Mouse (Mus musculus) common myeloid progenitor, adult 5-6 weeks (primary cell): ENCODE data around the gene Mylk4. TPM values are rescaled to one million over a fixed set of nuclear protein-coding genes. Genes with fewer than 3 reads are reported as not detected.

Experiments
- ATAC-seq: replicated peaks from 2 replicates; pipeline ENCODE4 v1.8.0; 2016; ENCODE audit warnings: low read depth, mild to moderate bottlenecking, moderate TSS enrichment, inconsistent platforms; ENCODE audit not compliant: poor library complexity, severe bottlenecking
- total RNA-seq: library from RNA; stranded (forward); fragments of 200-1000, 187-1606 nt; gene quantifications from 2 replicates; pipeline ENCODE4 v1.2.3, GENCODE M21; 2017

Mylk4 gene
- total RNA-seq: not detected in 2 replicates

DNA sequence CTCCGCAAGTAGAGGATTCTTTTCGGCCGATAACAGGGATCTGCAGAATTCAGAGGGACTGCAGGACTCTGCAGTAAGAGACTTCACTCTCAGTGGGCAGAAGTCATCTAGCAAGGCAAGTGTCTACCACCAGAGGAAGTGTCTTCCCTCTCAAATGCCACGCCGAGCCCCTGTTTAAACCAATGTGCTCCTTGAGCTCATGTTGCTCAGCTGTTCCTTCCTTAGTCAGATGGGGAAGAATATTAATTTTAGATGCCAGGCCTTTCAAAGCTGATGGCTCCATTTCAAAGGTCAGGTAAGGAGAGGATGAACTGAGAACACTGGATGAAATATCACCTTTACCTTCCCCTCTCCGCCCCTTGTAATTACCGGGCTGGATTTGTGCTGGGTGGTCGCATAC lies at the start of gene Mylk4:
Gene Mylk4, minus strand, starts transcription at position 139 of the 400 bp plus-strand sequence.
- no peak for ATAC-seq

DNA sequence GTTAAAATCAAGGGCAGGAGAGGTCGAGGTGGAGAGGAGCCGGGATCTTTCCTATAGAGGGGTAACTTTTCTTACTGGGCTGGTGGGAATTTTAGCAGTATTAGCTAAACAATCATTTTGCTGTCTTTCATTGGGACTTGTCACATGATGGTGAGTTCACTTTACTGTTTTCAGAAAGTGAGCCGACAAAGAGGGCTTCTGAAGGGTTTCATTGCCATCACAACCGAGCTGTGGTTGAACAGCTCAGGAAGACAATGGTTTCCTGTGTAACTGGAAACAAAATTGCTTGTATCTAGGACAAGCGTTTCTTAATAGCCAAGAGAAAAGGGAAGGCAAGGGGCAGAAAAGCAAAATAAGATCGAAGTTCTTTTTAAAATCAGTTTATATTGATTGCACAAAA lies 49.5 kb upstream of the Mylk4 start:
- peak; percentile 57 for ATAC-seq

DNA sequence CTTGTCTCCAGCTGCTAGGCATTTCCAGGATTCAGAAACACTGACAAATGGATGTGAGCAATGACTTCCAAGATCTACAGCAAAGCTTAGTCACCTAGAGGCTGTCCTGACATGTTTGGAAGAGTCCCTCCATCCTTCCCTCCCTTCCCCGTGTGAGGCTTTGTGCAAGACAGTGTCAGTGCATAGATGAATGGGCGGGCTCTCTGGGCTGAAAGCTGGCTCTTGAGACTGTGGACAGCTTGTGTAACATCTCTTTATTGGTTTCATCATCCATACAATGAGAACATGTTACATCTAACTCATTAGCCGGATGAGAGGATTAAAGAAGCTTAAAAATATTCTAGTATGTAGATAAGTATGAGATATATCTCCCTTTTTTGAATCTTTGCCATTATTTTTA lies 49.0 kb upstream of the Mylk4 start:
- ATAC-seq: peak; percentile 46

DNA sequence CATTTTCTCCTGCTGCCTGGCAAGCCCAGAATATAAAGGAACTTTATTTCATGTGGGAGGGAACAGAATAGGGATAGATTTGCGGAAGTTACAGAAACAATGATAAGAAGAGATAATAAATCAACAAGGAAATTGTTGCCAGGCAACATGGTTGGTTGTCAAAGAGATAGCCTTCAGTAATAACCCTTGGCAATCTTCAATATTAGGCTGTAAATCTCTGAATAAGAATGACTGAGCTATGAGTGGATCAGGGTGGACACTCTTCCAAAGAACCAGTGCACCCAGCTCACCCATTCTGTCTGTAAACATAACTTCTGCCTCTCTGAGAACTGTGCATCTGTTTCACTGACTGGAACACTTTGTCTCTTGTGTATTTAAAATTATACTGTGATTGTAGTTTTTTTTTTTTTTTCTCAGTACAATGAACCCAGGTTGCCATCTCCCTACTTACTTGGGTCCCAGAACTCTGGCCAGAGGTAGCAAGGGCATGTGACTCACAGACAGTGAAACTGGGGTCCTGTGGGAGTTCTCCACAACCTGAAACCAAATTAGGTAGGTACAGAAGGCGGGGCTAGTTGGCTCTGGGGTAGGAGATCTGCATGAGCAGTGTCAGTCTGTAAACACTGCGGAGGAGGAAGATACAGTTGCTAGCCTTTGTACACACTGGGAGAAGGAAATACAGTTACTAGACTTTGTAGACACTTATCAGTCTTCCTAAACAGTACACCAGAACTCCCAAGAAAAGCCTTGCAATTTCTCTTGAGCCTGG lies 47.9 kb upstream of the Mylk4 start:
- ATAC-seq: 0 out of 2 replicates have a peak, but pooled peaks have one; percentile 10

DNA sequence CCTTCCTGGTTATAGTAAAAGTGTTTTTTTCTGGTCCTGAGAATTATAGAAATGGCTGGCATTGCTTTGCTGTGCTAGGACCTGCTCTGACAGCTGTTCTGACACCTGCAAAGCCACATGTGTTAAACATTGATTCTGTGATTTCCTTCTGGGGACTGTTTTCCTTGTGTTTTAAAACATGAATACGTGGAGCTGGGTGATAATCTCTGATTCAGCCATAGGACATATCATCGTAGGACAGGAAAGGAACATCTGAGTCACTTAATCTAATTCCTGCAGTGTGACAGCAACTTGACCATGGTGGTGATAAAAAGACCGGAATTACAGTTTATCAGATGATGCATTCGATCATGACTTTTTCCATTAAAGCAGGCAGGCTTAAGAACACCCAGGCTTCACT lies 45.1 kb upstream of the Mylk4 start:
- 0 out of 2 replicates have a peak, but pooled peaks have one; percentile 8 for ATAC-seq

DNA sequence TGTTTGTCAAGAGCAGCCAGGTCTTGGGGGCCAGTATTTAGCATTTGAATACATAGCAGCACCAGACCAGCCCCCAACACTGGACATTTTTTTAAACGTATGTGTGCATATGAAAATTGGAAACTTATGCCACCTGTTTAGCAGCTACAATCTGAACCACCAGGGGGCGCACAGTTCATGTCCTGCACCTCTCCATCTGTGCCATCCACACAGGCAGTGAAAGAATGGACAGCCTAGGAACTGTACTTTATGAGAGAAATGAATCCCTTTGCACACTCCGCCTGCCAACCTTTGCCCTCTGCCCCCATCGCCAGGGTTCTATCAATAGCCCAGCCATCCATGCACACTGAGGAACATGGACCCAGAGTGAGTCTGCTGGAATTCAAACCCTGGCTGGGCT lies 44.2 kb upstream of the Mylk4 start:
- peak; percentile 63 for ATAC-seq

DNA sequence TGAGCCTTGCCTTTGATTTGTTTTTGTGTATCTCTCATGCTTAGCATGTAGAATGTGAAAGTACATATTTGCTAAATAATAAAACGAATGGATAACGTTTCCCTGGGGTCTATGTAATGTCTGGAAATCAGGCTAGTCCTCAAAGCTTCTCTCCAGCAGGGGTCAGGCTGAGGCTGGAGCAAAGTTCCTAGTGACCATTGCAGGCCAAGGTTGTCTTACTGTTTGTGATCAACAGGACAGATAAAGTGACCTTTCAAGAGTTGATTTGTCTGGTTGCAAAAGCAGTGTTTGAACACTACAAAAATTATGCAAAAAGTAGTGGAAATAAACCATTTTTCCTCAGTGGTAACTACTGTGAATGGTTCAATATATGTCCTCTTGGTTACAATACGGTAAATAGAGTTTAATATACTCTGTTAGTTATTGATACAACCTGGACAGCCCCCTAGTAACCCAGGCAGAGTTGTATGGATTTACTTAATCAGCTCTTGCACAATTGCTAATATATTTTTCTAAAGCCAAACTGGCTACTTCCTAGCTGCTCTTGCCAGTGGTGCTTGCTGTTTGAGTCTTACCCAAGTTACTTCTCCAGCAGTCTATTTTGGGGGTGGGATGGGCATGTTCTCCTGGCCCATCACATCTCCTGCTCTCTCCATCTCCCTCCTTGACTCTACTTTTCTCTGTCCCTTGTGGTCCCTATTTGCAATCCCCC lies 43.5 kb upstream of the Mylk4 start:
- ATAC-seq: no peak

DNA sequence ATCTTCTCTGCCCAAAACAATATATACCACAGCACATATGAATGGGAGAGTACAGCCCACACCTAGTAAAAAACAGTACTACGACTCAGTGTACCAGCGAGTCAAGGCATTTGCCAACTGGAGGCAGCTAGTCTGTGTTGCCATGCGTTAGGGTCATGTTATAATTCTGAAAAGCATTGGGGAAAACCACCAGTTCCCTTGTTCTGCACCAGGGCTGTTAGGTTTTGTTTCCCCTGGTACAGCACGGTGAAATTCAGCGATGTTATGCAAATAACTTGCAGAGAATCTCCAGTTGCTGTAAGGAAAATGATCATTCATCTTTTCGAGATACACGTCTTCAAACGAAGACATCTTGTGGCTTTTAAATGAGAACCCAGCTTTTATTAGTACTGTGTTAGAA lies 41.8 kb upstream of the Mylk4 start:
- no peak for ATAC-seq

DNA sequence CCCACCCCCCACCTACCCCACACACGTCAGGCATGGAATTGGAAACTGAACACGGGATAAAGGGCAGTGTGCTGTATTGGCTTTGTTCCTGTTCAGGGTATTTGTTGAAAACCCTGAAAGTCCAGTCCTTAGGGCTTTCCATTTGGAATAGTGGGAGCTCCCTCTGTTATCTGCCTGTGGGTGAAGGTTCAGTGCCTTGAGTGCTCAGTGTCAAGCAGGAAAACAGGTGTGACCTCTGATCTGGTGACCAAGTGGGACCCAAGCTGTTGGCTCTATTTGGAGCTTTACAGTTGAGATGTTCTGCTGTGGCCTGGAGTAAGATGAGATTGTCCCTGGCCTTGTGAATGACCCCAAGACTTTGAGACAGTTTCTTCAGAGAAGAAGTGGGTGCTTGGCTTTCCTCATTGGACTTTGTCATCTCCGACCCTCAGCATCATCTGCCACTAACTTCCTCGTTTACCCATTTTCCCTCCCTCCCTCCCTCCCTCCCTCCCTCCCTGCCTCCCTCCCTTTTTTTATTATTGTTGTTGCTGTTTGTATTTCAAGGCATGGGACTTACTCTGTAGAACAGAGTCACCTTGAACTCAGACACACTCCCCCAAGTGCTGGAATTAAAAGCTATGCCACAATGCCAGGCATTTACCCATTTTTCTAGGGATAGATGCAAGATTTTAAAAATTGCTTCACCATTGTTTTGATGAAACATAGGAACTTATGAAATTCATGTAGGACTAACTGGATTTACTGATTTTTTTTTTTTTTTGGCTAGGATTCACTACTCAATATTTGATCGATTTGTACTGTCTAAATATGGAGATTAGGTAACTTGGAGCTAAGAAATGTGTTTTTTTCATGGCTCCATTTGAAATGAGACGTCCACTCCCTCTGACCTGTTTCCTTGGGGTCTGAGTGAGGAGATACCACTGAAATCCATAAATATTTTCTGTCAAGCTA lies 40.9 kb upstream of the Mylk4 start:
- ATAC-seq: no peak

DNA sequence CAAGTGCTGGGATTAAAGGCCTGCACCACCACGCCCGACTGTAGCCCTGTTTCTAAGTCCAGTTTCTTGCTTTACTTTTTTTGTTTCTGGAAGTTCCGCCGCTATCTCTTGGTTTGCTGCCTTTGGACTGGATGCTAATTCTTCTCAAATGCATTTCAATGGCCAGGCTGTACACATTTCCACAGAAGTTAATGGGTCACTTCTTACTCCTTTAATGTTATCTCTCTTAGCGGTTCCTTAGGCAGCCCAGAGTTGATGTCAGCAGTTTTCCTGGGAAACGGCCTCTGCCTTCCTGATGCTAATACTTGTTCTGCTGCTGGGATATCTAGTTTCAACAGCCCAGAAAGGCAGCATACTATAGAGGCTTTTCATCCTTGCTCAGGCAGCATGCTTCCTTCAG lies 39.4 kb upstream of the Mylk4 start:
- no peak for ATAC-seq

DNA sequence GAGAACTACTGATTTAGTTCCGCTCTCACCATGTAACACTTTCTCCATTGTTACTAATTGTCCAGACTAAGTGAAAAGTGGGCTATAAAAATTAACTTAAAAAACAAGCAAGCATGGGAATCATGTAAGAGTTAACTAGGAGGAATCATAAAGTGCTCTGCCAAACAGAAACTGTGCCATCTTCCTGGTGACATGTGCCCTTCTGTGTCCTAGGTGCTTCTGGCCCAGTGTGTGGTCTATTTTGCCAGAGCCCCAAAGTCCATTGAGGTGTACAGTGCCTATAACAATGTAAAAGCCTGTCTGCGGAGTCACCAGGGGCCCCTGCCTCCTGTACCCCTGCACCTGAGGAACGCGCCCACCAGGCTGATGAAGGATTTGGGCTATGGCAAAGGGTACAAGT lies 37.9 kb upstream of the Mylk4 start:
- ATAC-seq: no peak

DNA sequence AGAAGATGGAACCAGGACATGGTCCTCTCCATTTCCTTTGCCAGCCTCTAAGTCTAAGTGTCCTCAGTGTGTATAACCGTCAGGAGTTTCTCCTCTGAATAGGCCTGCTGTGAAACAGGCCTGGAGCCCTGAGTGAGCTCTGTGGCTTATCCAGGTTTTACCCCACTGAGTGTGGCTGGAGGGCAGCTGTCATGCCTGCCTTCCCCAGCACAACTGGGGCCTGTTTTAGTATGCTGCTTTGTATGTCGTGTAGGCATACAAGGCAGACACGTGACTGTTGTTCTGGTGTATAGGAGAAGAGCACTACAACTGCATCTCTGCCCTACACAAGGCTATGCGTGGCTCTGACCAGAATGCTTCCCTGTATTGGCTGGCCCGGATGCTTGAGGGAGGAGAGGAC lies 36.2 kb upstream of the Mylk4 start:
- ATAC-seq: no peak

DNA sequence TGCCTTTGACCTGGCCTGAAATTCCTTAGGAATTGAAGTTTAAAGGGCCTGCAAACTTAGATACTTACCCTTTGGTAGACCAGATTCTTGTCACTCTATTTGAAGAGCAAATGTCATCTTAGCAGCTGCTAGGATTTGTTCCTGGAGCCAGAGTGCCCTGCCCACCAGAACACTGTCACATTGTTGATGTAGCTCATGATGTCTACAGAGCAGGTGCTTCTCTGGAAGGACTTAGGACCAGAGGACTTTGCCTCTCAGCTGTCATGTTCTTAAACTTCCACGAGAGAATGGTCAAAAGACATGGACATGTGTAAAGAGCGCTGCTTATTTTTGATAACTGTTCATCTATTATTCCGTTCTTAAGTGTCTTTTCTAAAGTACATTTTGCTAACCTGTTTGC lies 35.5 kb upstream of the Mylk4 start:
- ATAC-seq: no peak

DNA sequence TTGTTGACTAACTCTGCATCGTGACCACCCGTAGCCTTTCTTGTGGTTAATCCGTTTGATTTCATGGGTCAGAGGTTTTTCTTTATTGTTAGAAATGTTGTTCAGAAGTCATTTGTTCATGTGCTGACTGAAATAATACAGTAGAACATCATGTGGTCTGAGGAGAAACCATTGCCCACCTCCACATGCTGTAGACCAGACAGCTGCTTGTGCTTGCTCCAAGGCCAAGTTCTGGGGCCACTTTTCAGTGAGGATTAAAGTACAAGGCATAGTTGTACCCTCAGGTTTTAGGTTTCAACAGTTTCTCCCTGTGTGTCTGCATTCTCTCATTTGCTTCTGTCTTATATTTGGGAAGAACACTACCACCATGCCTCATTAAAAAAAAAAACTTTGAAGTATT lies 23.9 kb upstream of the Mylk4 start:
- ATAC-seq: no peak

DNA sequence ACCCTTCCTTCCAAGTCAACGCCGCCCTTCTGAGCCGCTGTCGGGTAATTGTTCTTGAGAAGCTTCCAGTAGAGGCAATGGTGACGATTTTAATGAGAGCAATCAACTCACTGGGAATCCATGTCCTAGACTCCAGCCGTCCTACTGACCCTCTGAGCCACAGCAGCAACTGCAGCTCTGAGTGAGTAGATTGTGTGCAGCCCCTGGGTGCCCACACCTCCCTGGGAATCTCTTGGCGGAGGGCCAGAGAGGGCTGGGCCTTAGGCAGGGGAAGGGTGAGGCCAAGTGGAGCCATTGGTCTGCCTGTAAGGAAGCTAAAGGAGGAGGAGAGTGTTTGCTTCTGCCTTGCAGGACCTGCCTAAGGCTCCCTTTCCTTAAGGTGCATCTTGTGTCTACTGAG lies 23.1 kb upstream of the Mylk4 start:
- ATAC-seq: no peak

DNA sequence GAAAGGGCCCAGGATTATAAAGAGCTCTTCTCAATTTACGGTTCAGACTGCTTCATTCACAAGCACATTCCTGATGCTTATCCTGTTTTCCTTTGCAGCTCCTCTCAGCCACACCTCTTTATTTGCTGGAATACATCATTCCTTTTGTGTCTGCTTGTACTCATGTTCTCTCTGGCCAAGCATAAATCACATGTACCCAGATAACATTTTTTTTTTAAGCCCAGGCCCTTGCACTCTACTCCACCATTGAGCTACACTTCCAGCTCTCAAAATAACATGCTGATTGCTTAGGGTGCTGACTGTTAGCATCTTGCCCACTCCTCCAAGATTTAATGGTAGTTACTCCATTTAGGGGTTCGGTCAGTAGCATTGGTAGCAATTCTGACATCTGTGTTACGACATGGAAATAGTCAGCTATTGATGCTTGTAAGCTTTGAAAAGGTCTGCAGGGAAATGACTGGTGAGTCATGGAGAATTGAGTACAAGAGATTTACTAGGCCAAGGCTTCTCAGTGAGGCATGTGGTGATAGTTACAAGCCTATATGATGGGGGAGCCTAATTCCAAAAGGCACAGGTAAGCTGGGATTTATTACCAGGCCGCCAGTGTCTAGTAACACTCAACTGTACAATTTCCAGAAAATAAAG lies 20.1 kb upstream of the Mylk4 start:
- ATAC-seq: no peak

DNA sequence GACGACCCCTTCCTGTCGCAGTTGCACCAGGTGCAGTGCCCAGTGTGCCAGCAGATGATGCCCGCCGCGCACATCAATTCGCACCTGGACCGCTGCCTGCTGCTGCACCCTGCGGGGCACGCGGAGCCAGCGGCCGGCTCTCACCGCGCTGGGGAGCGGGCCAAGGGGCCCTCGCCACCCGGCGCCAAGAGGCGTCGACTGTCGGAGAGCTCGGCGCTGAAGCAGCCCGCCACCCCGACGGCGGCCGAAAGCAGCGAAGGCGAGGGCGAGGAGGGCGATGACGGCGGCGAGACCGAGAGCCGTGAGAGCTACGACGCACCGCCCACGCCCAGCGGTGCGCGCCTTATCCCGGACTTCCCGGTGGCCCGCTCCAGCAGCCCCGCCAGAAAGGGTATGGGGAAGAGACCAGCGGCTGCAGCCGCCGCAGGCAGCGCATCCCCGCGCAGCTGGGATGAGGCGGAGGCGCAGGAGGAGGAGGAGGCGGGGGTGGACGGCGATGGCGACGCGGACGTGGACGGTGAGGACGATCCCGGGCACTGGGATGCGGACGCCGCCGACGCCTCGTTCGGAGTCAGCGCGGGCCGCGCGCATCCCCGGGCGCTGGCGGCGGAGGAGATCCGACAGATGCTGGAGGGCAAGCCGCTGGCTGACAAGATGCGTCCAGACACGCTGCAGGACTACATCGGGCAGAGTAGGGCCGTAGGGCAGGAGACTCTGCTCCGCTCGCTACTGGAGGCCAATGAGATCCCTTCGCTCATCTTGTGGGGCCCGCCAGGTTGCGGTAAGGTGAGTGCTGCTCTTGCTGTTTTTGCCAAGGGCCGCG lies 18.7 kb upstream of the Mylk4 start, which contains the start of gene D930007J09Rik:
Gene D930007J09Rik, minus strand, starts transcription at position 591 of the 823 bp plus-strand sequence.
- peak; percentile 18 for ATAC-seq

DNA sequence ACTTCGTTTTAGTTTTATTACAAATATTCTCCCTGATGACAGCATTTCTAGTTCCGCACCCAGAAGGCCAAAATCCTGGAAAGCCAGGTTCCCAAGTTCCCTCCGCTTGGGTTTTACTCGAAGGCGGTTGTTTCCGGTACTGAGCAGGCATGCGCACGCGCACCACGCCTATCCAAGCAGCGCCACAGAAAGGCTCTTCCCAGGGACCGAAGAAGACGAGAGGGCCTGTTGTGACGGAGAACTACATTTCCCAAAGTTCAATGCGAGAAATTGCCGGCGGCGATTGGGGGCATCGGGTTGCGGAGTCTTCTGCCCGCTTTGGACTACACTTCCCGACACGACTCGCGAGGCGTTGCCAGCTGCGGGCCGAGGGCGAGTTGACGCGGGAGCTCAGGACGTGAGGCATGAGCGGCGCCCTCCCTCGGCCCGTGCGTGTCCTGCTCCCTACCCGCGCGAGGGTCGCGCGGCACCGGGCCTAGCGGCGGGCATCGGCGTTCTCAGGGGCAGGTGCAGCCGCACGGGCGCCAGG lies 18.0 kb upstream of the Mylk4 start, which contains the start of gene Wrnip1:
Gene Wrnip1, plus strand, starts transcription at position 346 of the 529 bp plus-strand sequence.
- peak; percentile 94 for ATAC-seq

DNA sequence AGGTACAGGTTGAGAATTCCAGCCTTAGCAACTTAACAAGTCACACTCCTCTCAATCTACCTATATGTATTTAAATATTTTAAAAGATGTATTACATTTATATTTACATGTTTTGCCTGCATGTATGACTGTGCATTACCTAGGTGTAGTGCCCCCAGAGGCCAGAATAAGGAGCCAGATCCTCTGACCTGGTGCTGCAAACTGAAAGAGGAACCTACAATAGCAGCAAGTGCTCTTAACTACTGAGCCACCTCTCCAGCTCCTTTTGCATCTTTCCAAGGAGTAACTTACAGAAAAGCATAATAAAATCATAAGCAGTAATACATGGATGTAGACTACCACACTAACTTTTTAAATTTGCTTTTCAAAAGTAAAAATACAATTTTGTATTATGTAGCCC lies 17.1 kb upstream of the Mylk4 start:
- peak; percentile 69 for ATAC-seq
